Mouse (Mus musculus) gastrocnemius, postnatal 14 days (tissue): ENCODE measurements around the gene Grid1. TPM values are rescaled to one million over a fixed set of nuclear protein-coding genes. Genes with fewer than 3 reads are reported as not detected.

Experiments
- DNase-seq: peaks from one replicate; pipeline ENCODE4 v3.0.0; 2021; ENCODE audit warnings: mixed read lengths
- intact Hi-C: fragments of 180-260 bp; cut with DNase I; formaldehyde crosslinking; loops from one replicate; pipeline ENCODE4 v1.15.1; 2025; ENCODE audit warnings: low total_unique reads
- total RNA-seq, 2 experiments: library from RNA; stranded (reverse); gene quantifications; 2 replicates each; pipeline ENCODE4 v1.2.3; 2021

Grid1 gene
- total RNA-seq, 2 experiments from 2014 or later, result 0.04 to 0.24 TPM

GRCm38 (mm10) chr14:35079954-35080353, 260.0 kb downstream of the Grid1 start:
- DNase-seq, result no peak
- intact Hi-C loops, result loop anchor here (5.0 kb wide), 1 partner anchor 478 kb away; the partner anchor contains the start of gene Opn4

GRCm38 (mm10) chr14:35092646-35093045, 272.7 kb downstream of the Grid1 start:
- intact Hi-C loops, result no loop called here
- DNase-seq, result no peak

- no peak for DNase-seq
- intact Hi-C loops, result no loop called here
Observed at GRCm38 (mm10) chr14:35093561-35094186, 273.8 kb downstream of the Grid1 start.

GRCm38 (mm10) chr14:35095506-35096059, 275.7 kb downstream of the Grid1 start:
- intact Hi-C loops, result no loop called here
- DNase-seq, result no peak

- no peak for DNase-seq
- intact Hi-C loops, result no loop called here
Observed at GRCm38 (mm10) chr14:35096085-35096484, 276.2 kb downstream of the Grid1 start.

GRCm38 (mm10) chr14:35097166-35097565, 277.3 kb downstream of the Grid1 start:
- DNase-seq, result no peak

GRCm38 (mm10) chr14:35103639-35104210, 283.8 kb downstream of the Grid1 start:
- no peak for DNase-seq
- intact Hi-C loops, result no loop called here

More at GRCm38 (mm10) chr14:35097166-35097565, 277.3 kb downstream of the Grid1 start:
- intact Hi-C loops, result no loop called here

GRCm38 (mm10) chr14:35107596-35107995, 287.7 kb downstream of the Grid1 start:
- intact Hi-C loops, result loop anchor here (5.0 kb wide), 1 partner anchor 290 kb away; no protein-coding TSS in a partner anchor
- DNase-seq, result no peak

- DNase-seq, result no peak
- intact Hi-C loops, result no loop called here
Observed at GRCm38 (mm10) chr14:35110928-35111327, 291.0 kb downstream of the Grid1 start.

GRCm38 (mm10) chr14:35112327-35113275, 292.7 kb downstream of the Grid1 start:
- DNase-seq, result no peak
- intact Hi-C loops, result no loop called here

- DNase-seq, result no peak
- intact Hi-C loops, result no loop called here
Observed at GRCm38 (mm10) chr14:35113276-35113645, 293.4 kb downstream of the Grid1 start.

GRCm38 (mm10) chr14:35115913-35116312, 296.0 kb downstream of the Grid1 start:
- no peak for DNase-seq
- intact Hi-C loops, result no loop called here

- DNase-seq, result no peak
- intact Hi-C loops, result no loop called here
Observed at GRCm38 (mm10) chr14:35120089-35120488, 300.2 kb downstream of the Grid1 start.

- intact Hi-C loops, result no loop called here
- no peak for DNase-seq
Observed at GRCm38 (mm10) chr14:35120905-35121304, 301.0 kb downstream of the Grid1 start.

GRCm38 (mm10) chr14:35122111-35122510, 302.2 kb downstream of the Grid1 start:
- DNase-seq, result no peak

GRCm38 (mm10) chr14:35123260-35123875, 303.5 kb downstream of the Grid1 start:
- DNase-seq, result no peak
- intact Hi-C loops, result no loop called here

More at GRCm38 (mm10) chr14:35122111-35122510, 302.2 kb downstream of the Grid1 start:
- intact Hi-C loops, result no loop called here

- intact Hi-C loops, result no loop called here
- DNase-seq, result no peak
Observed at GRCm38 (mm10) chr14:35127616-35128015, 307.7 kb downstream of the Grid1 start.

- intact Hi-C loops, result no loop called here
- DNase-seq, result no peak
Observed at GRCm38 (mm10) chr14:35135056-35135455, 315.1 kb downstream of the Grid1 start.

- intact Hi-C loops, result no loop called here
- DNase-seq, result no peak
Observed at GRCm38 (mm10) chr14:35138069-35138468, 318.2 kb downstream of the Grid1 start.
